Mouse (Mus musculus) kidney, postnatal 0 days (tissue): ENCODE data around the gene Gsx1. TPM values are rescaled to one million over a fixed set of nuclear protein-coding genes. Genes with fewer than 3 reads are reported as not detected.

Source experiments
- ATAC-seq: fragments of 200-750 bp; cut with Nextera tagmentation; replicated peaks from 2 replicates; pipeline ENCODE4 v1.8.0; 2017; ENCODE audit warnings: low read depth, moderate number of reproducible peaks, moderate TSS enrichment, moderate library complexity; ENCODE audit not compliant: low FRiP score
- DNase-seq: peaks from one replicate; pipeline ENCODE4 v3.0.0-alpha.2; 2016; ENCODE audit warnings: low spot score
- H3K27ac ChIP-seq: fragments of 300-500 bp; sonication (generic); 2 replicates; pipeline ENCODE4 v1.5.1; 2014; ENCODE audit warnings: mild to moderate bottlenecking
- H3K27me3 ChIP-seq: fragments of 300-500 bp; sonication (generic); 2 replicates; pipeline ENCODE4 v1.6.1; 2014; ENCODE audit warnings: low read length, mixed read lengths; ENCODE audit not compliant: insufficient read depth
- H3K36me3 ChIP-seq: fragments of 300-500 bp; sonication (generic); 2 replicates; pipeline ENCODE4 v1.6.1; 2014; ENCODE audit warnings: low read length, mixed read lengths; ENCODE audit not compliant: insufficient read depth
- H3K4me1 ChIP-seq: fragments of 300-500 bp; sonication (generic); replicated peaks from 2 replicates; pipeline ENCODE4 v1.6.1; 2014; ENCODE audit warnings: antibody characterized with exemption, low read length, mixed read lengths; ENCODE audit not compliant: insufficient read depth
- H3K4me2 ChIP-seq: fragments of 300-500 bp; sonication (generic); 2 replicates; pipeline ENCODE4 v1.6.1; 2014; ENCODE audit warnings: mild to moderate bottlenecking, low read length, moderate library complexity, mixed read lengths
- H3K4me3 ChIP-seq: fragments of 300-500 bp; sonication (generic); replicated peaks from 2 replicates; pipeline ENCODE4 v1.5.1; 2014; ENCODE audit warnings: low read depth, low read length
- H3K9ac ChIP-seq: fragments of 300-500 bp; sonication (generic); 2 replicates; pipeline ENCODE4 v1.6.1; 2014; ENCODE audit warnings: low read depth, low read length
- H3K9me3 ChIP-seq: fragments of 300-500 bp; sonication (generic); replicated peaks from 2 replicates; pipeline ENCODE4 v1.6.1; 2016; ENCODE audit warnings: low read length, inconsistent platforms, mixed read lengths
- CTCF ChIP-seq: IDR thresholded peaks from 2 replicates; pipeline ENCODE4 v1.5.1; 2016; ENCODE audit warnings: antibody characterized with exemption, low read depth, mild to moderate bottlenecking, moderate library complexity
- WGBS: fragments of 180-500 bp; shearing (Covaris S2); extraction: QIAGEN DNeasy Blood & Tissue Kit; methylation state at CpG from one replicate; pipeline ENCODE4 v1.1.7; 2014; 5-methylcytosine and 5-hydroxymethylcytosine counted together
- polyA plus RNA-seq: library from polyadenylated mRNA; unstranded; fragments of >200 nt; fragmentation: Nextera tagmentation; extraction: Ambion mirVana; gene quantifications from 2 replicates; pipeline ENCODE4 v1.2.1, GENCODE M21; 2015

Gsx1 gene
- polyA plus RNA-seq, 1 experiment from 2014 or later = not detected

DNA sequence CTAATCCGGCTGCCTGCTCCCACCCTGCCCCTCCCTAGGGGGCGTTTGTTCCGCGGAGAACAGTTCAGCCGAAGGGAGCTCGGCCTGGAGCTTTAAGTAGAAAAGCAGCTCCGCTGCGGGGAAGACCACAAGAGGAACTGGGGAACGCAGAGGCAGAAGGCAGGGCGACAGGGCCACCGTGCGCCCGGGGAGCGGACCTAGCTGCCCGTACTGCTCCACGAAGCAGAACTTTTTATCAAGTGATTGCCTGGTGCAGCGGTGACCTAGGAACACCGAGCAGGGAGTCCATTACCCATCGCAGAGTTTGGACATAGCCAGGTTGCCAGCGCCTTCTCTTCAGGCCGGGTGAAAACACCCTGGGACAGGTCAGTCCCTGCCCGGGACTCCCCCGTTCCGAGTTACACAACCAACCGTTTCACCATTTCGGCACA lies 2.5 kb upstream of the Gsx1 start:
- WGBS = 1% methylated on average over 26 of the region's 26 CpGs
- ATAC-seq = no peak
- peak; percentile 14 for DNase-seq
- Histone ChIP-seq H3K27me3 (peaks cover 61% of the 10 kb centered on the region), H3K9ac (no peak overlapping the region), H3K4me2 (peak overlapping the region; percentile 50), H3K9me3 (no peaks in the 10 kb centered on the region; the same call in 1 of the 2 replicates), H3K36me3 (no peaks in the 10 kb centered on the region), H3K4me1 (peaks cover 6% of the 10 kb centered on the region; the same call in 1 of the 2 replicates), H3K4me3 (peak overlapping the region; percentile 30), H3K27ac (no peak overlapping the region)
- TF ChIP-seq CTCF = peak; percentile 9; the same call in 1 of the 2 replicates

DNA sequence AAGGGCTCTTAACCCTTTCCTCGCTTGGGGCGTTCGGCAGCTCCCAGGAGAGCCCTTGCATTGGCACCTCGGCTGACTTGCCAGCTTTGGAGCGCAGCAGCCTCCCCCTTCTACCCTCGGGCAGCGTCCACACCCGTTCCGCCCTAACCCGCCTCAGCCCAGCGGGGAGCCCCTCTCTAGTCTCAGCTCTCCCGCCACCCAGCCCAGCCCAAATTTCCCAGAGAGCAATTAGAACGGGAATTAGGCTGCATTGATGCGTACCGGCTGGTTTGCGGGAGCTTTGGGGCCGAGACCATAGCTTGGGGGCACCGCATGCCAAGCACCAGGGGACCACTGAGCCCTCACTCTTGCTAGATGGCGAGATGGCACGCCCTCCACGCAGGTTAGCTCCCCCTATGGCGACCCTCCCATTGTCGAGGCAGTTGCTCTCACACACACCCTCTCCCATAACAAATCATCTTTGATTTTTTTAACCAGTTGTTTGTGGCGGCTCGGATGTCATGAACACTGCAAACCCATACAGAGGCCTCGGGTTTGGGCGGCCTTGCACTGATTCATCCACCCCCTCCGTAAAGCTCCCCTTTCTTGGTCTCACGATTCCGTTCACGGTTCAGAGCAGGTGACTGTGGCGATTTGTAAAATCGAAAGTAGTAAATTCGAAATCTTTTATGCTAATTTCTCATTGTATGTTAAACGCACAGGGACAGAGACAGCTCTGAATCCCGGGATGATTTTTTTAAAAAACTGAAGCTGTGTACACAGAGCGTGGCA lies 1.5 kb upstream of the Gsx1 start:
- under 1% methylated on average over 37 of the region's 37 CpGs for WGBS
- TF ChIP-seq CTCF = no peak
- Histone ChIP-seq H3K4me3 (peak overlapping the region; percentile 30), H3K4me1 (peaks cover 6% of the 10 kb centered on the region; the same call in 1 of the 2 replicates), H3K9me3 (no peaks in the 10 kb centered on the region; the same call in 1 of the 2 replicates), H3K9ac (no peak overlapping the region), H3K4me2 (peak overlapping the region; percentile 50), H3K36me3 (no peaks in the 10 kb centered on the region), H3K27me3 (peaks cover 70% of the 10 kb centered on the region), H3K27ac (no peak overlapping the region)
- no peak for DNase-seq
- no peak for ATAC-seq

GRCm38 (mm10) chr5:147187552-147188170 lies 835 bp upstream of the Gsx1 start:
- Histone ChIP-seq H3K27ac (no peak overlapping the region), H3K36me3 (no peaks in the 10 kb centered on the region), H3K4me3 (peak overlapping the region; percentile 30), H3K27me3 (peaks cover 77% of the 10 kb centered on the region), H3K4me2 (peak overlapping the region; percentile 50), H3K4me1 (peaks cover 6% of the 10 kb centered on the region; the same call in 1 of the 2 replicates), H3K9me3 (no peaks in the 10 kb centered on the region; the same call in 1 of the 2 replicates), H3K9ac (no peak overlapping the region)
- DNase-seq (no peak), ATAC-seq (no peak)
- 1% methylated on average over 25 of the region's 25 CpGs for WGBS
- TF ChIP-seq CTCF = no peak

- no peak for DNase-seq
- Histone ChIP-seq H3K27me3 (peaks cover 88% of the 10 kb centered on the region), H3K9me3 (no peaks in the 10 kb centered on the region), H3K4me1 (peaks cover 6% of the 10 kb centered on the region; the same call in 1 of the 2 replicates), H3K9ac (no peak overlapping the region), H3K4me3 (peak overlapping the region; percentile 13), H3K36me3 (no peaks in the 10 kb centered on the region), H3K27ac (no peak overlapping the region), H3K4me2 (peak overlapping the region; percentile 51)
- TF ChIP-seq CTCF = no peak
- WGBS = under 1% methylated on average over 28 of the region's 28 CpGs
- no peak for ATAC-seq
Observed at GRCm38 (mm10) chr5:147189156-147189555, 660 bp downstream of the Gsx1 start.

DNA sequence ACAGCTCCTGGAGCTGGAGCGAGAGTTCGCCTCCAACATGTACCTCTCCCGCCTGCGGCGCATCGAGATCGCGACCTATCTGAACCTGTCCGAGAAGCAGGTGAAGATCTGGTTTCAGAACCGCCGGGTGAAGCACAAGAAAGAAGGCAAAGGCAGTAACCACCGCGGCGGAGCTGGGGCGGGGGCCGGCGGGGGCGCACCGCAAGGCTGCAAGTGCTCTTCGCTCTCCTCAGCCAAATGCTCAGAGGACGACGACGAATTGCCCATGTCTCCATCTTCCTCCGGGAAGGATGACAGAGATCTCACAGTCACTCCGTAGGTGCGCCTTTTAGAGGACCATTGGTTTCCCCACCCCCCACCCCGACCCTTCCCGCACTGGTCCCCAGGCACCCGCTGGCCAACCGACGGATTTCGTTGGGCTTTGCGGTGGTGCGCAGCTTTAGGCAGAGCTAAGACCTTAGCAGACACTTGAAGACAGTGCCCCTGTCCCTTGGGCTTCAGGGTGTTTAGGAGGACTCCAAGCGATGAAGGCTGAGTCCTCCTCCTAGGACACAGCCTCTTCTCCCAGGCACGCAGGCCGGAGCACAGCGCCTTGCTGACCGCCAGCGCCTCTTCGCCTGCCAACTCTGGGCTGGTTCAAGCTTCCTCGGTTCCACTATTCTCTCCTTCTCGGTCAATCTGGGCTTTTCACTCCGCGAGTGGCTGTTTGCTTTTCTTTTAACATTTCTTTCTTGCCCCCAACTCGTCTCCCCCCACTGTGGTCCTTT lies 1.5 kb downstream of the Gsx1 start:
- DNase-seq = no peak
- TF ChIP-seq CTCF = no peak
- H3K9me3 ChIP-seq = no peaks in the 10 kb centered on the region
- H3K27me3 ChIP-seq = peaks cover 89% of the 10 kb centered on the region
- no peak overlapping the region for H3K4me2 ChIP-seq
- H3K9ac ChIP-seq = no peak overlapping the region
- H3K4me3 ChIP-seq = no peak overlapping the region
- WGBS = 2% methylated on average over 46 of the region's 46 CpGs
- H3K4me1 ChIP-seq = peaks cover 6% of the 10 kb centered on the region; the same call in 1 of the 2 replicates
- ATAC-seq = no peak
- H3K36me3 ChIP-seq = no peaks in the 10 kb centered on the region
- no peak overlapping the region for H3K27ac ChIP-seq

- H3K9me3 ChIP-seq = no peaks in the 10 kb centered on the region
- ATAC-seq (no peak), DNase-seq (no peak)
- H3K36me3 ChIP-seq = no peaks in the 10 kb centered on the region
- H3K4me2 ChIP-seq = no peak overlapping the region
- no peak for TF ChIP-seq CTCF
- no peak overlapping the region for H3K9ac ChIP-seq
- no peak overlapping the region for H3K27ac ChIP-seq
- no peak overlapping the region for H3K4me3 ChIP-seq
- H3K27me3 ChIP-seq = peaks cover 83% of the 10 kb centered on the region
- H3K4me1 ChIP-seq = peaks cover 6% of the 10 kb centered on the region; the same call in 1 of the 2 replicates
- WGBS = 1% methylated on average over 7 of the region's 7 CpGs
Observed at GRCm38 (mm10) chr5:147190885-147191284, 2.4 kb downstream of the Gsx1 start.
